Mouse (Mus musculus): ENCODE data around the gene Pih1d1. TPM values are rescaled to one million over a fixed set of nuclear protein-coding genes. Genes with fewer than 3 reads are reported as not detected.

Gene Pih1d1
- total and polyA plus RNA-seq, 3 experiments = 37.4 to 69.3 (median 50.3) TPM

DNA sequence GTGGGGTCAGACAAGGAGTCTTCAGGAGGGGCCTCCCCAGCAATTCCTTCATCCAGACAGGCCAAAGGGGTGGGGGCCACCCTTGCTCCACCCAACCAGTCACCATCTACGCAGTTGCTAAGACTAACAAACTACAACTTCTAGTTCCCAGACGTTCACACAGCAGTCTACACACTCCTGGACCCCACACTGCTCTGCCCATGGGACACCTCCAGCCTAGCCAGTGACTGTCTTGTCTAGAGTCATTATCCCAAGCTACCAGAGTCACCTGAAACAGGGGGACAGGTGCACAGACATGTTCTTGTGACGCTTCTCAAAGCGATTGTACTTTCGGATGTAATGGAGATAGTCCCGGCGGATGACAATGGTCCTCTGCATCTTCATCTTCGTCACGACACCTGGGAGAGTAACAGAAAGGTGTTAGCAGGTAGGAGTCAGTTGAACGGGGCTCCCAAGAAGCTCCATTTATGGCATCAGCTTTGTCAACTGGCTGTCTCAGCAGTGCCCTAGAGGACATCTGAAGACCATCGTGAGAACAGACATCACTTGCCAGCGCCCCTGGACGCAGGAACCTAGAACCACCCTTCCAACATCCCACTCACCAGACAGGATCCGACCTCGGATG, 31.4 kb upstream of the Pih1d1 start:
- Histone ChIP-seq H3K27ac (ENCODE audit: insufficient read depth, low read depth) (no peak overlapping the region), H3K9me3 (replicated peaks; ENCODE audit: low read length) (no peaks in the 10 kb centered on the region), H3K4me2 (ENCODE audit: insufficient read depth, low read depth, poor library complexity, severe bottlenecking) (peak overlapping the region; percentile 41), H3K27me3 (replicated peaks) (no peaks in the 10 kb centered on the region), H3K9ac (ENCODE audit: insufficient read depth, low read depth) (peak overlapping the region; percentile 96; the same call in 1 of the 2 replicates), H3K36me3 (replicated peaks in 1 of 2; ENCODE audit: control insufficient read depth in 1 of 2, insufficient read depth in 1 of 2, low read length in 1 of 2) (peaks cover 59 to 80% of the 10 kb centered on the region in 2 experiments), H3K79me2 (replicated peaks; ENCODE audit: control insufficient read depth, extremely low read depth, insufficient read depth, poor library complexity, severe bottlenecking) (peaks cover 35% of the 10 kb centered on the region), H3K4me3 (replicated peaks in 1 of 3; ENCODE audit: low read depth in 2 of 3, low read length in 2 of 3, poor library complexity in 1 of 3) (peak overlapping the region; percentile 21 to 92 (median 73)), H3K4me1 (ENCODE audit: control insufficient read depth in 1 of 2, insufficient read depth in 2 of 2) (peaks cover 10 to 52% of the 10 kb centered on the region in 2 experiments)
- in situ Hi-C loops (cut with MboI; ENCODE audit: low pct_ligation_motif_present, low pct_unique_long_range_greater_than_20kb, low sequenced_read_pairs) = no loop called here
- dilution Hi-C loops (cut with MboI; ENCODE audit: extremely low pct_ligation_motif_present, extremely low pct_unique_long_range_greater_than_20kb, low sequenced_read_pairs) = no loop called here
- no peak for DNase-seq (ENCODE audit: extremely low read depth)
- TF ChIP-seq ZC3H11A (IDR thresholded peaks at IDR 0.05; ENCODE audit: low read depth, low read length) (no peak), EP300 (IDR thresholded peaks at IDR 0.05; ENCODE audit: low read length) (no peak), RCOR1 (conservative IDR thresholded peaks at IDR 0.05; ENCODE audit: low read depth, low read length) (no peak), JUN (IDR thresholded peaks at IDR 0.05; ENCODE audit: insufficient read depth, low read depth, low read length) (no peak), JUND (conservative IDR thresholded peaks at IDR 0.05; ENCODE audit: low read depth, low read length) (no peak), HCFC1 (IDR thresholded peaks at IDR 0.05; ENCODE audit: low read depth, low read length) (no peak), KAT2A (IDR thresholded peaks at IDR 0.05; ENCODE audit: insufficient replicate concordance, low read length) (no peak), TCF12 (IDR thresholded peaks at IDR 0.05; ENCODE audit: low read depth, low read length) (no peak), MAX (IDR thresholded peaks at IDR 0.05; ENCODE audit: low read length) (no peak), CHD2 (IDR thresholded peaks at IDR 0.05; ENCODE audit: low read length) (no peak)

DNA sequence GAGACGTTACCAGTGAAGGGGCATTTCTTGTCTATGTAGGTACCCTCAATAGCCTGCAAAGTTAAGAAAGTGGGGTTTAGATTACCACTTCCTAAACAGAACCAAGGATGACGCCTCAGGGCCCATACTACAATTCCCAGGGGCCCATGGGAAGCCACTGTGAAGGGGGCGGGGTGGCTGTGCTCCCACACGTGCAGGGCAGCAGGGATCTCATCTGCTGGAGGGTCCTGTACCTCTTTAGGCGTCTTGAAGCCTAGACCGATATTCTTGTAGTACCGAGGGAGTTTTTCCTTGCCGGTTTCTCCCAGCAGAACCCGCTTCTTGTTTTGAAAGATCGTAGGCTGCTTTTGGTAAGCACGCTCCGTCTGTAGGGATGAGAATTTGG, 30.9 kb upstream of the Pih1d1 start:
- Histone ChIP-seq H3K9me3 (replicated peaks; ENCODE audit: low read length) (no peaks in the 10 kb centered on the region), H3K4me1 (ENCODE audit: control insufficient read depth in 1 of 2, insufficient read depth in 2 of 2) (peaks cover 10 to 47% of the 10 kb centered on the region in 2 experiments), H3K27ac (ENCODE audit: insufficient read depth, low read depth) (peak overlapping the region; percentile 65; the same call in 1 of the 2 replicates), H3K27me3 (replicated peaks) (no peaks in the 10 kb centered on the region), H3K79me2 (replicated peaks; ENCODE audit: control insufficient read depth, extremely low read depth, insufficient read depth, poor library complexity, severe bottlenecking) (peaks cover 40% of the 10 kb centered on the region), H3K4me2 (ENCODE audit: insufficient read depth, low read depth, poor library complexity, severe bottlenecking) (peak overlapping the region; percentile 41), H3K36me3 (replicated peaks in 1 of 2; ENCODE audit: control insufficient read depth in 1 of 2, insufficient read depth in 1 of 2, low read length in 1 of 2) (peaks cover 59 to 79% of the 10 kb centered on the region in 2 experiments), H3K9ac (ENCODE audit: insufficient read depth, low read depth) (peak overlapping the region; percentile 96), H3K4me3 (replicated peaks in 1 of 3; ENCODE audit: low read depth in 2 of 3, low read length in 2 of 3, poor library complexity in 1 of 3) (peak overlapping the region; percentile 73 to 92 (median 84))
- in situ Hi-C loops (cut with MboI; ENCODE audit: low pct_ligation_motif_present, low pct_unique_long_range_greater_than_20kb, low sequenced_read_pairs) (no loop called here), dilution Hi-C loops (cut with MboI; ENCODE audit: extremely low pct_ligation_motif_present, extremely low pct_unique_long_range_greater_than_20kb, low sequenced_read_pairs) (no loop called here)
- DNase-seq (ENCODE audit: extremely low read depth) = peak; percentile 73
- TF ChIP-seq CHD1 (IDR thresholded peaks at IDR 0.05; ENCODE audit: low read depth, low read length) = 0 out of 2 replicates have a peak, but pooled peaks have one; percentile 7
- no peak for TF ChIP-seq PAX5 (IDR thresholded peaks at IDR 0.05; ENCODE audit: low read length)
- TF ChIP-seq E2F4 (IDR thresholded peaks at IDR 0.05; ENCODE audit: insufficient replicate concordance, low read depth, low read length) = no peak
- TF ChIP-seq ZMIZ1 (IDR thresholded peaks at IDR 0.05; ENCODE audit: low read depth, low read length) = no peak
- TF ChIP-seq HCFC1 (IDR thresholded peaks at IDR 0.05; ENCODE audit: low read depth, low read length) = peak; percentile 66
- no peak for TF ChIP-seq GABPA (IDR thresholded peaks at IDR 0.05; ENCODE audit: insufficient replicate concordance, low read depth, low read length)
- no peak for TF ChIP-seq CTCF (conservative IDR thresholded peaks at IDR 0.05 in 1 of 2, IDR thresholded peaks at IDR 0.05 in 1 of 2; ENCODE audit: low read depth in 2 of 2, low read length in 2 of 2)
- TF ChIP-seq UBTF (IDR thresholded peaks at IDR 0.05; ENCODE audit: low read depth, low read length) = no peak
- TF ChIP-seq ZC3H11A (IDR thresholded peaks at IDR 0.05; ENCODE audit: low read depth, low read length) = no peak
- no peak for TF ChIP-seq POLR2AphosphoS2 (IDR thresholded peaks at IDR 0.05; ENCODE audit: low read depth, low read length)
- no peak for TF ChIP-seq RCOR1 (conservative IDR thresholded peaks at IDR 0.05; ENCODE audit: low read depth, low read length)
- TF ChIP-seq CHD2 (IDR thresholded peaks at IDR 0.05; ENCODE audit: low read length) = no peak
- TF ChIP-seq TCF12 (IDR thresholded peaks at IDR 0.05; ENCODE audit: low read depth, low read length) = no peak
- TF ChIP-seq SIN3A (IDR thresholded peaks at IDR 0.05; ENCODE audit: low read length) = 0 out of 2 replicates have a peak, but pooled peaks have one; percentile 43
- 0 out of 2 replicates have a peak, but pooled peaks have one; percentile 33 for TF ChIP-seq KAT2A (IDR thresholded peaks at IDR 0.05; ENCODE audit: insufficient replicate concordance, low read length)
- no peak for TF ChIP-seq JUND (conservative IDR thresholded peaks at IDR 0.05; ENCODE audit: low read depth, low read length)
- peak; percentile 81 for TF ChIP-seq BHLHE40 (IDR thresholded peaks at IDR 0.05; ENCODE audit: low read depth, low read length)
- no peak for TF ChIP-seq JUN (IDR thresholded peaks at IDR 0.05; ENCODE audit: insufficient read depth, low read depth, low read length)
- TF ChIP-seq SMC3 (IDR thresholded peaks at IDR 0.05; ENCODE audit: low read depth, low read length) = no peak
- TF ChIP-seq NRF1 (IDR thresholded peaks at IDR 0.05; ENCODE audit: low read depth, low read length) = no peak
- TF ChIP-seq MXI1 (IDR thresholded peaks at IDR 0.05; ENCODE audit: low read depth, low read length) = peak; percentile 88
- peak; percentile 29 for TF ChIP-seq MAX (IDR thresholded peaks at IDR 0.05; ENCODE audit: low read length)
- no peak for TF ChIP-seq EP300 (IDR thresholded peaks at IDR 0.05; ENCODE audit: low read length)
- no peak for TF ChIP-seq ZKSCAN1 (IDR thresholded peaks at IDR 0.05; ENCODE audit: borderline replicate concordance, low read depth, low read length)
- TF ChIP-seq USF1 (IDR thresholded peaks at IDR 0.05; ENCODE audit: low read depth, low read length) = no peak
- no peak for TF ChIP-seq NELFE (IDR thresholded peaks at IDR 0.05; ENCODE audit: low read depth, low read length)
- TF ChIP-seq USF2 (conservative IDR thresholded peaks at IDR 0.05; ENCODE audit: low read depth, low read length) = no peak
- TF ChIP-seq TBP (conservative IDR thresholded peaks at IDR 0.05; ENCODE audit: low read depth, low read length) = no peak
- no peak for TF ChIP-seq ETS1 (conservative IDR thresholded peaks at IDR 0.05; ENCODE audit: low read depth, low read length)
